ENCODE assay signal across 12 mouse cellular contexts in the genomic region with DNA sequence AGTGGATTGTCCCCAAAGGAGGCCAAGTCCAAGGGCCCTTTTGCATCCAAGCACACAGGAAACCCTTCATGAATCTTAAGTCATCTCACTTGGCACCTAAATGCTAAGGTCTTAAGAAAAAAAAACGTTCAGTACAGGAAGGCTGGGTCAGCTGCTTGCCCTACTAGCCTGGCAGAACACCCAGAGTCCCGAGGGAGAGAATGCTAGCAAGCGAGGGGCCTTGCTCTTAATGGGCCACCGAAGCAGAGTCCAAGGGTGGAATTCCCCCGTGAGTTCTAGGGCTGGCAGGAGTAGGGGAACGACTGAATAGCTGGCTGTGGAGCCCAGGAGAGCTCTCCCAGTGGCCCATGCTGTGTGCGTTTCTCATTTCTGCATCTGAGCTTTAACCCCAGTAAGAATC. TPM values are rescaled to one million over a fixed set of nuclear protein-coding genes. Genes with fewer than 3 reads are reported as not detected.
DNase-seq lines count a peak whose midpoint lies in the region; ATAC-seq and TF ChIP-seq lines count a peak whose summit lies in the region.
"Had no signal": no experiment of that assay in that cellular context is flagged by ENCODE, and none has a peak within 500 bp of the region (broad histone marks: within the 10 kb centered on the region; RNA-seq: fewer than 3 reads in every experiment).

No protein-coding gene starts in this region.

- TF ChIP-seq CTCF in kidney, postnatal 0 days (IDR thresholded peaks at IDR 0.05; ENCODE audit: low read depth), result no peak

- H3K27ac ChIP-seq in kidney, postnatal 0 days, result no peak overlapping the region
- H3K27ac ChIP-seq: embryonic facial prominence, embryonic 15.5 days; hindbrain, embryonic 15.5 days; liver, embryonic 12.5 days had no signal

- no peaks in the 10 kb centered on the region for H3K36me3 ChIP-seq in kidney, postnatal 0 days (ENCODE audit: insufficient read depth, low read length)
- H3K36me3 ChIP-seq: embryonic facial prominence, embryonic 15.5 days; hindbrain, embryonic 15.5 days; liver, embryonic 12.5 days had no signal

- no peak overlapping the region for H3K9ac ChIP-seq in kidney, postnatal 0 days (ENCODE audit: low read depth, low read length)
- H3K9ac ChIP-seq: embryonic facial prominence, embryonic 15.5 days; hindbrain, embryonic 15.5 days; liver, embryonic 12.5 days had no signal

- H3K4me1 ChIP-seq in kidney, postnatal 0 days (replicated peaks; ENCODE audit: insufficient read depth, low read length), result peaks cover 8% of the 10 kb centered on the region; the same call in 1 of the 2 replicates
- H3K4me1 ChIP-seq: liver, embryonic 12.5 days had no signal

- no peak for DNase-seq in frontal cortex, postnatal 25 days (ENCODE audit: low spot score in 2 of 2)
- DNase-seq in layer of hippocampus, adult 11-12 months (ENCODE audit: low spot score), result peak; percentile 41
- no peak for DNase-seq in layer of hippocampus, adult 9-10 months (ENCODE audit: low spot score)
- DNase-seq in Muller cell, postnatal 12 days (ENCODE audit: inconsistent ontology term), result peak; percentile 40
- DNase-seq in kidney, postnatal 0 days (ENCODE audit: low spot score), result no peak
- DNase-seq in B cell, adult 2 months, result no peak
- no peak for DNase-seq in spleen, adult 12 weeks (ENCODE audit: low spot score)
- DNase-seq: lung, postnatal 36 days had no signal

- ATAC-seq in frontal cortex, adult (ENCODE audit: low TSS enrichment), result peak; percentile 54
- ATAC-seq in kidney, postnatal 0 days (replicated peaks; ENCODE audit: low FRiP score, low read depth), result peak; percentile 69
- ATAC-seq: liver, embryonic 12.5 days had no signal

- no peak overlapping the region for H3K4me2 ChIP-seq in kidney, postnatal 0 days (ENCODE audit: low read length)
- H3K4me2 ChIP-seq: embryonic facial prominence, embryonic 15.5 days; hindbrain, embryonic 15.5 days; liver, embryonic 12.5 days had no signal

- WGBS in kidney, postnatal 0 days, result 48% methylated on average over 7 of the region's 7 CpGs

- no peaks in the 10 kb centered on the region for H3K9me3 ChIP-seq in kidney, postnatal 0 days (replicated peaks; ENCODE audit: low read length)
- H3K9me3 ChIP-seq: embryonic facial prominence, embryonic 15.5 days; hindbrain, embryonic 15.5 days had no signal

- no peaks in the 10 kb centered on the region for H3K27me3 ChIP-seq in kidney, postnatal 0 days (ENCODE audit: insufficient read depth, low read length)
- H3K27me3 ChIP-seq: embryonic facial prominence, embryonic 15.5 days; hindbrain, embryonic 15.5 days had no signal

- H3K4me3 ChIP-seq in kidney, postnatal 0 days (replicated peaks; ENCODE audit: low read depth, low read length), result no peak overlapping the region
- H3K4me3 ChIP-seq: embryonic facial prominence, embryonic 15.5 days; hindbrain, embryonic 15.5 days; liver, embryonic 12.5 days had no signal

RNA-seq across cellular contexts. Expression of a gene that starts 2.3 kb away (rescaled TPM):
- 1.5 and 2.2 TPM in 2 replicates for polyA plus RNA-seq in kidney, postnatal 0 days (2015; fragmentation: Nextera tagmentation; extraction: Ambion mirVana)
- polyA plus RNA-seq: liver, embryonic 12.5 days had no signal

RNA-seq across cellular contexts. Expression of a gene that starts 23.2 kb away (rescaled TPM):
- 36.3 and 37.2 TPM in 2 replicates for polyA plus RNA-seq in kidney, postnatal 0 days (2015; fragmentation: Nextera tagmentation; extraction: Ambion mirVana)

RNA-seq across cellular contexts. Expression of a gene that starts 39.0 kb away (rescaled TPM):
- 27.5 and 29.2 TPM in 2 replicates for polyA plus RNA-seq in kidney, postnatal 0 days (2015; fragmentation: Nextera tagmentation; extraction: Ambion mirVana)

RNA-seq across cellular contexts. Expression of a gene that starts 49.5 kb away (rescaled TPM):
- polyA plus RNA-seq in kidney, postnatal 0 days (2015; fragmentation: Nextera tagmentation; extraction: Ambion mirVana), result 86.9 and 108 TPM in 2 replicates

Comparison
In these comparisons a context has a peak if more than half of its experiments do, and no peak if none do; other contexts are left out.
1. DNase-seq: peak in layer of hippocampus, adult 11-12 months (single experiment) and Muller cell, postnatal 12 days (single experiment); none in frontal cortex, postnatal 25 days (0 of 2), layer of hippocampus, adult 9-10 months (single experiment), kidney, postnatal 0 days (single experiment), B cell, adult 2 months (0 of 2) and spleen, adult 12 weeks (single experiment).